Mouse (Mus musculus): ENCODE measurements around the gene Cntnap4. TPM values are rescaled to one million over a fixed set of nuclear protein-coding genes. Genes with fewer than 3 reads are reported as not detected.
"Not testable (repeated sequence)": the region's sequence is repeated elsewhere in the genome, so short reads cannot be mapped to it uniquely, and the experiment has no call there.

Gene Cntnap4
- polyA plus RNA-seq, 1 experiment, result 15.6 TPM

DNA sequence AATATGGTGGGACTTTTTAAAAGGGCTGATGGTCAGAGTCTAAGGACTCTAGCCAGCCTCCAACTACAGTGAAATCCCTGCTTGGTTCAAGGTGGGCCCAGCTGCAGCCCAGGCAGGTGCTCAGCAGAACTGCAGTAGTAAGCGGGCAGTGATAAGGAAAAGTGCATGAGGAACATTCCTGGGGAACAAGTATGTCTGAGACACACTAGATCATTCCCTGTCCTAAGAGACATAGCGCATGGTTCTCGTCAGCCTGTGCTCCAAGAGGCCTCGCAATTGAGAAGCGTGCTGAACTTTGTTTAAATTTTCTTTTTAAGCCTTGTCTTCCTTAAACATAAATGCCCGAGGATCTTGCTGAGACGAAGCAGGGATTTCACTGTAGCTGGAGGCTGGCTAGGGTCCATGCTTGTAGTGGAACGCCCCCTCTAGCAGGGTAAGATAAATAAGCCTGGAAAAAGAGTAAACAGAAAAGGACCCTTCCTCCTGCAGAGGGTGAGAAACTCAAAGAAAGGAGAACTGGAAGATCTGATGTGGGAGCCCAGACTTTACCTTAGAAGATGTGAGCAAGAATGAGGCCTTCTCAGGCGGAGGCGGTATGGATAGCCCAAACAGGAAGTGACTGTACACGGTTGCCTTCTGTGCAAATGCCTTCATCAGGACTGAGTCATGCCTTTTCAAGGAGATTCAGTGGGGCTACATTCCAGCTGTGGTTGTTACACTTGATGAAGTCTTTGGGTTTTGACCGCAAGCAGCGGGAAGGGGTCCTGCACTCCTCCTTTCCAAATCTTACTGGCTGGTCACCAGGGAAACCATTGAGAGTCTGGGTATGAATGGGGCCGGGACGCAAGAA lies 161.0 kb downstream of the Cntnap4 start:
- no peak for DNase-seq (ENCODE audit: low read depth)
- no peak for TF ChIP-seq POLR2A (IDR thresholded peaks at IDR 0.05; ENCODE audit: borderline replicate concordance, extremely low read depth, insufficient read depth, insufficient read length, poor library complexity, severe bottlenecking)
- no peak for TF ChIP-seq CTCF (IDR thresholded peaks at IDR 0.05; ENCODE audit: borderline replicate concordance, extremely low read depth, insufficient read depth, insufficient read length)

DNA sequence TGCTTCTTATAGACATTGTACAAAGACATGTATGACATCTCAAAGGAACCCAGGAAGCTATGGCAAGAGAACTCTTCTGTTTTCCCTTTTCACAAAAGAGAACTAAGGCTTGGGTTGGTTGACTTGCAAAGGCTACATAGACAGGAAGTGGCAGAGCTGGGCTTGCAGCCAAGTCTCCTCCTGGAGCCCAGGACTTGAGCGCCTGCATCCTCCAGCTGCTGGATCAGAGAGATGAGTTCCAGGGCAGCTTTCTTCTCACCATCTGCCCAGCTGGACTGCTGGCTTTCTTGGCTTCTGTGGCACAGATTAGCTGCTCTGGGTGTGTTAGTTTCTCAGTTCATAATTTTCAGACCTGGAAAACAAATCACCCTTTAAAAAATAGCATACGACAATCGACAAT lies 165.7 kb downstream of the Cntnap4 start:
- TF ChIP-seq POLR2A (IDR thresholded peaks at IDR 0.05; ENCODE audit: borderline replicate concordance, extremely low read depth, insufficient read depth, insufficient read length, poor library complexity, severe bottlenecking) (no peak), CTCF (IDR thresholded peaks at IDR 0.05; ENCODE audit: borderline replicate concordance, extremely low read depth, insufficient read depth, insufficient read length) (no peak)
- peak; percentile 64 for DNase-seq (ENCODE audit: low read depth)

DNA sequence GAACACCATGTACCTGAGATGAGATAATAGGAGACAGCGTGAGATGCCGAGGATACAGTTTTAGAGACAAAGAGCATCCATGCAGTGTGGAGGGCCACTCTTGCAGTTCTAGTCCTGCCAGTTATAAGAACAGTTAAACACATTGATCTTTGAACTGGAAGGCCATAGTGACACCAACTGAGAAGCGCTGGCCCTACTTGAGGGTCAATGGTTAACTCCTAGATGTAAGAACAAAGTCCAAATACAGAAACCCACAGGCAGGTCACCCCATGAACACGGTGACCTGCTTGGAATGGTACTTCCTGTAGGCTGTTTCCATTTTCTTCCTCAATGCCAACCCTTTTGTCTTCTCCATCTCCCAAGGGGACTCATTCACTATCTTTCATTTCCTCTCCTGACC lies 173.5 kb downstream of the Cntnap4 start:
- no peak for DNase-seq (ENCODE audit: low read depth)
- no peak for TF ChIP-seq POLR2A (IDR thresholded peaks at IDR 0.05; ENCODE audit: borderline replicate concordance, extremely low read depth, insufficient read depth, insufficient read length, poor library complexity, severe bottlenecking)
- no peak for TF ChIP-seq CTCF (IDR thresholded peaks at IDR 0.05; ENCODE audit: borderline replicate concordance, extremely low read depth, insufficient read depth, insufficient read length)

DNA sequence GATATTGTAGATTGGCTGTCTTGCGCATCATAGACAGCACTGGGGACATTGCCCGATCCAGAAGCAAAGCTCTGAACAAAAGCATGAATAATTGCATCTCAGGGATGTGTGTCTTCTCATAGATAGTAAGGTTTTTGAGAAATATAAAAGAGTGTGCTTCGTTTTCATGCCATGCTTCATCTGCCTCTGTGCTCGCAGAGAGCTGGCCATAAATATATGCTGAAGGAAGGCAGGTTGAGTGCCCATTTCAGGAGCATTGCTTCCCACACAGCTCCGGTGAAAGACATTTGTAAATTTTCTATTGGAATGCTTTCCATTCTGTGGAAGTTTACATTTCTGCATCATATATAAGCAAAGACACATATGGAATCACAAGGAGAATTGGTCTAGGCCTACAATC lies 177.5 kb downstream of the Cntnap4 start:
- no peak for TF ChIP-seq POLR2A (IDR thresholded peaks at IDR 0.05; ENCODE audit: borderline replicate concordance, extremely low read depth, insufficient read depth, insufficient read length, poor library complexity, severe bottlenecking)
- TF ChIP-seq CTCF (IDR thresholded peaks at IDR 0.05; ENCODE audit: borderline replicate concordance, extremely low read depth, insufficient read depth, insufficient read length), result no peak
- DNase-seq (ENCODE audit: low read depth), result no peak

DNA sequence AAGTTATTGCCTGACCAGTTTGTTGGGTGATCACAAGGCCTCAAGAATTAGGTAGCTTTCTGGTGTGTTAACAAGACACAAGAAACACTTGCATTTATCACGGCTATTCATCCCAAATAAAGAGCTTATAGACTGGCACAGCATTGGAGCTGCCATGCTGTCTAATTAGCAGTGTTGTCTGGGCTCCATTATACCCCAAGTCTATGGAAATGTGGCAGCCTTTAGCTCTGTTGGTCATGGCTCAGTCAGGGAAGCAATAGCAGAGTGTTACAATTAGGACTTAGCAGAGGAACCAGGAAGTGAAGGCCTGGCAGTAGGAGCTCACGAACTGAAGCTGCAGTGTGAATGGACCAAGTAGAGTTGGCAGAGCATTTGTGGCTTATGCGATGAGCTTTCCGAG lies 185.3 kb downstream of the Cntnap4 start:
- TF ChIP-seq POLR2A (IDR thresholded peaks at IDR 0.05; ENCODE audit: borderline replicate concordance, extremely low read depth, insufficient read depth, insufficient read length, poor library complexity, severe bottlenecking) (no peak), CTCF (IDR thresholded peaks at IDR 0.05; ENCODE audit: borderline replicate concordance, extremely low read depth, insufficient read depth, insufficient read length) (no peak)
- DNase-seq (ENCODE audit: low read depth), result peak; percentile 83

DNA sequence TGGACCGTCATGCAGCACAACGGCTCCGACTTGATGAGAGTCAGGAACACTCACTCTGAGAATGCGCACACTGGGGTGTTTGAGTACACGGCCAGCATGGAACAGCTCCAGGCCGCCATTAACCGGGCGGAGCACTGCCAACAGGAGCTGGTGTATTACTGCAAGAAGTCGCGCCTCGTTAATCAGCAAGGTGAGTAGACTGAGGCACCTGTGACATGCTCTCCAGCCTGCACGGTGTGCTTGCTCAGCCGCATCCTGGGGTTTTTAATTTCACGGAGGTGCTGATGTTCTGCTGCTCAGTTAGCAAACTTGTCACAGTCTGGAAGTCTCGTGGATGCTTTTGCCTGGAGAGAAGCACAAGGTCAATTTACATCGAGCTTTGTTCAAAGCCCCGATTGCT lies 233.2 kb downstream of the Cntnap4 start:
- DNase-seq (ENCODE audit: low read depth), result no peak
- TF ChIP-seq CTCF (IDR thresholded peaks at IDR 0.05; ENCODE audit: borderline replicate concordance, extremely low read depth, insufficient read depth, insufficient read length), result no peak

DNA sequence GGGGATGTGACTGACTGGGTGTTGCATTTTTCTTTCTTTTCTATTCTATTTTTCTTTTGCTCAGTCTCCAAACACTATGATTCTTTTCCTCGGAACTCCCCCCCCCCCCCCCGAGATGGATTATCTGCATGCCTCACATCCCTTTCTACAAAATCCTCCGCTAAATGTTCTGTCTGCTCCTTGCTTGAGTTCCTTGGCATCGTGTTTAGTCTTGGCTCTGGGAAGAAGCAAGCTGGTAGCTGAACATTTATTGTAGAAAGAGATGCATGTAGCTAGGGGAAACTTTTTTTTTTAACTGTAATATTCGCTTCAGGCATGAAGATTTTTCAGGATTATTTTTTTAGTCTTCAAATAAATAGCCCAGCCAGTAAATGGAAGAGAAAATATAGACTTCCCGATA lies 239.5 kb downstream of the Cntnap4 start:
- TF ChIP-seq CTCF (IDR thresholded peaks at IDR 0.05; ENCODE audit: borderline replicate concordance, extremely low read depth, insufficient read depth, insufficient read length) (no peak), POLR2A (IDR thresholded peaks at IDR 0.05; ENCODE audit: borderline replicate concordance, extremely low read depth, insufficient read depth, insufficient read length, poor library complexity, severe bottlenecking) (no peak)
- peak; percentile 68 for DNase-seq (ENCODE audit: low read depth)

DNA sequence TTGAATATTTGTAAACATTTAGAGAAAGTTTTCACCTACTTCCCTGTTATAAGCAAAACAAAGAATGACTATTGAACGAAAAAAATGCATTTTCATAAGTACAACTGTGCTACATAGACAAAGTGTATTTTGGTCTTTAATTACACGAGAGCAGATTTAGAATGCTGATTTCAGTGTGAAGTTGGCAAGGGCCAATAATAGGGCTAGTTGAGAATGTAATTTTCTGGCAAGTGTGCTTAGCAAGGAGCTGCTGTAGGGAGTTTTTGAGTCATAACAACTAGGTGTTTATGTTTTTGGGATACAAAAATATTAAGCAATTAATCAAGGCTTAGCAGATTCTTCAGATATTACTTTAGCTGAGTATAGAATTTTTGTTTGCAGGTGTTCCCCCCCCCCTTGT lies 271.2 kb downstream of the Cntnap4 start:
- no peak for DNase-seq (ENCODE audit: low read depth)
- TF ChIP-seq POLR2A (IDR thresholded peaks at IDR 0.05; ENCODE audit: borderline replicate concordance, extremely low read depth, insufficient read depth, insufficient read length, poor library complexity, severe bottlenecking) (no peak), CTCF (IDR thresholded peaks at IDR 0.05; ENCODE audit: borderline replicate concordance, extremely low read depth, insufficient read depth, insufficient read length) (no peak)

DNA sequence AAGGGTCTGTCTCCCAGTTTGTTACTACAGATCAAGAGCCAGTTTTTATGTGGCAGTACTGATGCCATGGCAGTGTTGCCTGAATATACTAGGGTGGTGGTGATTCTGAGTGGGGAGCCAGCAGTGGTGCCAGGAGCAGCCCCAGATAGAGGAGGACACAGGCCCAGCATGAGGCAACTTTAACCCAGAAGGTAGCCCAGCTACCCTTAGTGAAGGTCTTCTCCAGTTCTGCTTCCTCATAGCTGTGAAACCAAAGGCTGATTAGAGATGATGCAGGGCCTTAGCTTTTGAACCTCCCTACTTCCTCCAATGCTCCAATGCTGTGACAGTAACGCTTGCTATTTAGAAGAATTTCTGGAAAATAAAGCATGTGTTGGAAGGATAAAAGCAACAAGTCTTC lies 279.7 kb downstream of the Cntnap4 start:
- not testable (repeated sequence) for DNase-seq (ENCODE audit: low read depth)

DNA sequence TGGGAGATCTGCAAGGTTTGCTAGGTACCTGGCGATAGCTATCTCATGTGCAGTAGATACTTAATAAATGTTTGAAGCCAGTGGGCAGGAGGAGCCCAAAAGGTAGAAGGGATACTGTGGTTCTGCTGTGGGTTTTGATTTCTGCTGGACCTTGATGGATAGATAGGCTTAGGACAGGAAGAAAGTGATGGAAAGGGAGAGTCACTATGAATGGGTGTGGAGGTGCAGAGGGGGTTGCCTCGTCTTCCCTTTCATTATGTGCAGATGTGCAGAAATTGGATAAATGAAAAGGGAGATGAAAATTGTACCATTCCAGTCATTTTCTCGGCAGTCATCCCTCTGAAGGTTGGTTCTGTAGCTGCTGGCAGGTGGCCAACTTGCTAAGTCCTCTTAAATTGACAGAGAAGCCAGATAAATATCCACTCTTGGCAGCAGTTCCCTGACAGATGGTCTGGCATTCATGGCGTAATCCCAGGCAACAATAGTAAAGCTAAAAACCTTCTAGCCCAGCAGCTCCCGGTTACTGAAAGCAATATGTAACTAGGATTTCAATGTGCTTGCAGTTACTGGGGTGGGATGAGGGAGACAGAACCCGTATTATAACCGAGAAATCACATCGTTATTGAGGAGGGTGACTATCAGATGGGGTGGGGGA lies 336.7 kb downstream of the Cntnap4 start:
- peak; percentile 98 for DNase-seq (ENCODE audit: low read depth)
- TF ChIP-seq CTCF (IDR thresholded peaks at IDR 0.05; ENCODE audit: borderline replicate concordance, extremely low read depth, insufficient read depth, insufficient read length) (no peak), POLR2A (IDR thresholded peaks at IDR 0.05; ENCODE audit: borderline replicate concordance, extremely low read depth, insufficient read depth, insufficient read length, poor library complexity, severe bottlenecking) (no peak)

DNA sequence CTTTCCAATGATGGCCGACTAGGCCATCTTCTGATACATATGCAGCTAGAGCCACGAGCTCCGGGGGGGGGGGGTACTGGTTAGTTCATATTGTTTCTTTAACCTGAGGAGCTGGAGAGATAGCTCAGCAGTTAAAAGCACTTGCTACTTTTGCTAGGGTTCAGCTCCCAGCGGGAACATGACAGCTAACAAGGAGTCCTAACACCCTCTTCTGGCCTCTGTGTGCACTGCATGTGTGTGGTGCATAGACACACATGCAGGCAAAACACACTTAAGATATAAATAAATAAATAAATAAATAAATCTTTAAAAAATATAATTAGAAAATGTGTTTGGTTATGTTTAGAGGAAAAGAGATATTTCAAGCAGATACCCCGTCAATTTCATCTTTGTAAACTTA lies 339.7 kb downstream of the Cntnap4 start:
- peak; percentile 72 for DNase-seq (ENCODE audit: low read depth)
- no peak for TF ChIP-seq POLR2A (IDR thresholded peaks at IDR 0.05; ENCODE audit: borderline replicate concordance, extremely low read depth, insufficient read depth, insufficient read length, poor library complexity, severe bottlenecking)
- TF ChIP-seq CTCF (IDR thresholded peaks at IDR 0.05; ENCODE audit: borderline replicate concordance, extremely low read depth, insufficient read depth, insufficient read length), result peak; percentile 46; the same call in 1 of the 2 replicates

DNA sequence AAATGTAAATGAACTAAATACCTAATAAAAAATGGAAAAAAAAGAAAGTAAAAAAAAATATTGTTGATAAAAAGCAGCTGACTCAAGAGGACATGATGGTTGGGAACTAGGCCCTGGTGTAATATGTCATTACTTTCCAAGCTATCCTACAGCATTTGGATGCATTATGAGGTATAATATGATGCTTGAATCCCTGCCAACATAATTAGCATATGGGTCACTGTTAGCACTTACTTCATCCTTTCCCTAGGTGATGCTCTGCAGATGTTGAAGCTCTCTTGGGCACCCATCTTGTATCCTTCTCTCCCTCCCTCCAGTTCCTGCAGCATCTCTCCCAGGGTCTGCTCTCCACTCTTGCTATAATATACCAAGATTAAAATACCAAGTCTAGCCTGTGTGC lies 341.6 kb downstream of the Cntnap4 start:
- TF ChIP-seq CTCF (IDR thresholded peaks at IDR 0.05; ENCODE audit: borderline replicate concordance, extremely low read depth, insufficient read depth, insufficient read length), result no peak
- TF ChIP-seq POLR2A (IDR thresholded peaks at IDR 0.05; ENCODE audit: borderline replicate concordance, extremely low read depth, insufficient read depth, insufficient read length, poor library complexity, severe bottlenecking), result no peak
- DNase-seq (ENCODE audit: low read depth), result no peak
